Mouse (Mus musculus) layer of hippocampus, adult 11-12 months (tissue): ENCODE data around the gene Scd3.
A peak's percentile ranks its signal among the peaks of the same experiment; 100 is the strongest.
"Not testable (repeated sequence)": the region's sequence is repeated elsewhere in the genome, so short reads cannot be mapped to it uniquely, and the experiment has no call there.

ENCODE experiments used
- DNase-seq: peaks from one replicate; pipeline ENCODE4 v3.0.0; 2022; ENCODE audit warnings: low spot score

Scd3 gene

DNA sequence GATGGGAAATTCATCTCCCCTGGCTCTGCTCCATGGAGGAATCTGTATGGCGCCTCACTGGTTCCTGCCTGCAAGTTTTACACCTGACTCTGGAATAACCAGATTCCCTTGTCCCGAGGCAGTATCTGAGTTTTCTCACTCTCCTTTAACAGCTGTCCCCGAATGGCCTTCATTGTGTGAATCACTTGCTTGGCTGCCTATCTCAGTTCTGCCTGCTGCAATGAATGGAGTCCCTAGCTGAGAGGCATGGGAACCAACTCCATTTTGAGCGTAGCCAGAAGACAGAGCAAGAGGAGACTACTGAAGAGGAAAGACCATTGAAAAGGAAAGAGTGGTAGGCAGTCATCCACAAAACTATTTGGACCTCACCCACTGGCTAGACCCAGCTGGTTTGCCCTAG is 70.6 kb downstream of the Scd3 start:
- no peak for DNase-seq

- no peak for DNase-seq
Observed at GRCm38 (mm10) chr19:44274452-44274851, 71.4 kb downstream of the Scd3 start.

GRCm38 (mm10) chr19:44275418-44275817 is 72.3 kb downstream of the Scd3 start:
- no peak for DNase-seq

DNA sequence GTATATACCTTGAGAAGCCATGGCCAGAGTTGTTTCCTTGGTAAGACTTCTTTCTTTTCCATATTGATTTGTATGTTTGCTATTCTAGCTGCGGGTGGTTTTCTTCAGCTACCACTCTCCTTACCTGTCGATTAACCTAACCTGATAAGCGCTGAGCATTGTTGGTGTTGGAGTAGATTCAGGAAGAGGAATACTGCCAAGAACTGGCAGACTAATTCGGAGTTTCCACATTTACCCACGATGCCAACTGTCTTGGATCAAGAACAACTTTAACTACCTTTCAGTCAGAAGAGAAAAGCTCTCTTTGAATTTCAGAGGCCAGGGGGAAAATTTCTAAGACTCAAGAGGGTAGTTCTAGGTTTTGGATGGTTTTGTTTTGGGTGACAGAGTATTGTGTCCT is 73.8 kb downstream of the Scd3 start:
- no peak for DNase-seq

- DNase-seq = no peak
Observed at GRCm38 (mm10) chr19:44277931-44278330, 74.9 kb downstream of the Scd3 start.

GRCm38 (mm10) chr19:44280755-44281154 is 77.7 kb downstream of the Scd3 start:
- DNase-seq = no peak

DNA sequence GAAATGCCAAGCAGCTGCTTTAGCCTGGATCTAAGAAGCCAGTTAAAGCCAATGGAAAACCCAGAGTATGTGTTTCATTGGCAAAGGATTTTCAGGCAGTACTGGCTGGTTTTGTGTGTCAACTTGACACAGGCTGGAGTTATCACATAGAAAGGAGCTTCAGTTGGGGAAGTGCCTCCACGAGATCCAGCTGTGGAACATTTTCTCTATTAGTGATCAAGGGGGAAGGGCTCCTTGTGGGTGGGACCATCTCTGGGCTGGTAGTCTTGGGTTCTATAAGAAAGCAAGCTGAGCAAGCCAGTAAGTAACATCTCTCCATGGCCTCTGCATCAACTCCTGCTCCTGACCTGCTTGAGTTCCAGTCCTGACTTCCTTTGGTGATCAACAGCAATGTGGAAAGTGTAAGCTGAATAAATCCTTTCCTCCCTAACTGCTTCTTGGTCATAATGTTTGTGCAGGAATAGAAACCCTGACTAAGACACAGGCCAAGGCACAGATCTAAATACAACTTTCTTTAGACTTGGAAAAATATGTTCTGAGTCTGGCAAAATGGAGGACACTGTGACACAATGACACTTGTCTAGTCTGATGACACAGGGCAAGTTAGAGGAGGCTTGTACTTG is 78.9 kb downstream of the Scd3 start:
- DNase-seq = not testable (repeated sequence)

GRCm38 (mm10) chr19:44282534-44283156 is 79.6 kb downstream of the Scd3 start:
- DNase-seq = no peak

DNA sequence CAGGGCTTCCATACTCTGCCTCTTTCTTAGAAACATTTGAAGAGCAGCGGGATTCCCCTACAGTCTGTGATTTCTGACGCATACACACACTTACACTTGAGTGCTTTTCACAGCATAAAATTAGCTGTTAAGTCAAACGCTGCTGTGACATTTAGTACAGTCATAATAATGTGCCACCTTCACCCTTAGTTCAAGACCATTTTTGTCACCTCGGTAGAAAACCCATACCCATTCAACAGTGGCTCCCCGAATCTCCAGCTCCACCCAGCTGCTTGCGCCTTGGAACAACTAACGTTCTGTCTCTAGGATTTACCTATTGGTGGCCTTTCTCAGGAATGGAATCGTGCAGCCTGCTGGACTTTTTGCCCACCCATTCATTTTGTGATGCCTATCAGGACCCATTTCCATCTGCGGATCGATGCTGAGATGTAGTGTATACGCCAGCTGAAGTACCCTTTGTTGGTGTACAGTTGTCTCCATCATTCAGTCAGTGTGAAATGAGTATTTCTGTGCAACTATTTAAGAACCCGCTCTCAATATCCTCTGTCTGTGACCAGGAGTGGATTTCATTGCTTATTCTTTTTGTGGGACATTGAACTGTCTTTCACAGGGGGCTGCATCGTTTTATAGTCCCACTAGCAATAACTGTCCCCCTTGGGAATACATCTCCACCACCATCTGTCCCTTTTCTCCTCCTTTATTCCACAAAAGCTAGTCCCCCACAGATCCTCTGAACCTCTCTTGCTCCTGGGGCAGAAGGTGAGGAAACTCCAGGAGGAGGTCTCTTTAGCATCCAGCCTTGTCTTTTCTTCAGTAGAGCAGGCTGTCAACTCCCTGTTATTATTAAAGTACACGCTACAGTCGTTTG is 80.3 kb downstream of the Scd3 start:
- DNase-seq = no peak

DNA sequence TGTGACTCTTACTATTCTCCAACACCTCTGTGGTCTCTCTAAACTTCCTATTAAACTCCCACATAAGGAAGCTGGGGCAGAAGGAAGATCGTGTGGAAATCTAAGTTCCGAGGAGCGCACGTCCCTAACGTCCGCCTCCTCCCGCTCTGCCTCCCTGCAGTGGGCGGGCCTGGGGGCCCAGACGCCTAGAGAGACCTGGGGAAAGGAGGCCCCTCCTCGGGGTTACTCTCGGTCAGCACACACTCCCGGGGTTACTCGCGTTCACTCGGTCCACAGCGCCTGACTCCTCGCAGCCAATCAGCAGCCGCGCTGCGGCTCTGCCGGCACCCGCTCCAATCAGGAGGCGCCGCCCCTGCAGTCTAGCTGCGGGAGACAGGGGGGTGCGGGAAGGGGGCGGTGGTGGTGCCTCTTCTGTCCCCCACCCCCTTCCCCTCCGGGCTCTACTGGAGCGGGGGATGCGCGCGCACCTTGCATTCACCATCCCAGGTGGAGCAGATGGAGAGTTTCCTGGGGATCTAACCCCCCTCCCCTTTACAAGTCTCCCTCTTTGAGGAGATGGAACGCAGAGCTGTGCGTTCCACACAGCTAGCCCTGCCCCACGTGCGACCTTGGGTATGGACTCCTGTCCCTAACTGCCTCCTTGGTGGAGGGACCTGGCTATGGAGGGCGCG is 81.1 kb downstream of the Scd3 start:
- DNase-seq = peak; percentile 92

DNA sequence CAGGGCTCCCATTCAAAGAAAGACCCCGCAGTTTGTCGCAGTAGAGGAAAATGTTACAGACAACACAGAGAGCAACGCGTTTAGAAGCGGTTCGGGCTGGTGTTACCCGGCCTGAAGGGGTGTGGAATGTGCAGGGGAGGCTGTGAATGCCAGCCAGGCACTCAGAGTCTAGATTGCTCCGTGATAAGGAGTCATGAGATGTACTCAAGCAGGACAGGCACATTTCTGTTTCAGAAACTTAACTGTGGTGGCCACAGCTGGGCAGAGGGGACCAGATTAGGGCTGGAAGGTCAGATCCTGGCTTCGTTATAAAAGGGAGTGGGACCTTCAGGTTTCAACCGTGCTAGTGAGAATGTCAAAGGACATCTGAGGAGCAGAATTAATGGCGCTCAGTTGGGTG is 81.7 kb downstream of the Scd3 start:
- no peak for DNase-seq

DNA sequence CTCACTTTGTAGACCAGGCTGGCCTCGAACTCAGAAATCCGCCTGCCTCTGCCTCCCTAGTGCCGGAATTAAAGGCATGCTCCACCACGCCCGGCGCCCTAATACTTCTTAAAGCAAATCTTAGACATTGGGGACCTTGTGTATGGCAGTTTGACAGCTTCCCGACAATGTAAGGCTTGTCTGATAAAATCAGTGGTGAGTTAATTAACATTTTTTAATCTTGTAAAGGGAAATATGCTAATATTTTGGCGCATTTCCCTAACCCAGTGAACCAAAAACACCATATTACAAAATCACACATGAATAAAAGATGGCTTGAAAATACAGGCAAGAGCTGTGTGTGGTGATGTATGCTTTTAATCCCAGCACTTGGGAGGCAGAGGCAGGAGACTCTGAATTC is 82.5 kb downstream of the Scd3 start:
- DNase-seq = no peak

- DNase-seq = no peak
Observed at GRCm38 (mm10) chr19:44286109-44286508, 83.0 kb downstream of the Scd3 start.

- no peak for DNase-seq
Observed at GRCm38 (mm10) chr19:44287415-44288110, 84.5 kb downstream of the Scd3 start.

DNA sequence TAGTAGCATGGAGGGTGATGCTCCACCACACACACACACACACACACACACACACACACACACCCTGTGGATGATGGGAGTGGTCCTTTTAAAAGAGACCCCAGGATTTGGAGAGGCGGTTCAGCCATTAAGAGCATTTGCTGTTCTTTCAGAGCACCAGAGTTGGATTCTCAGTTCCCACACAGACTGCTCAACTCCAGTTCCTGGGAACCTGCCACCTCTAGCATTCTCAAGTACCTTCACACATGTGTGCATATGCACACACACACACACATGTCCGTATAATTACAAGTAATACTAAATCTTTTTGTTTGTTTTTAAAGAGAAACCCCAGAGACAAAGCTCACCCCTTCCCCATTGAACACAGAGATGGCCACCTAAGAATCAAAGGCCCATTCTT is 89.0 kb downstream of the Scd3 start:
- no peak for DNase-seq

DNA sequence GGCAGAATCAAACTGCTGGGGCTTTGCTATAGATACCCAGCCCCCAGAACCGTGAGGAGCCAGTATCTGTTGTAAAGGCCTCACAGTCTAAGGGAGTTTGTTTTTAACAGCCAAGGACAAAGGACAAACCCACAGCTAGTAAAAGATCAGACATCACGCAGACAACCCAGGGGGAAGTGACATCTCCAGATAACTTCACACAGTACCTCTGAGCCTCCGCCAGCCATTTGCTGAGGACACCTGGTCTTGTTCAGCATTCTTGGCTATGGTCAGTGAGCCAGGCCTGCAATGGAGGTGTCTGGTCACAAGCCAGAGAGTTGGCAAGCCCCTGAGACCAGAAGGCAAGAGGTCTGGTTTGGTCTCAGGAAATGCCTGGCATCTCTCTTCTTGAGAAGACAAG is 89.4 kb downstream of the Scd3 start:
- DNase-seq = no peak

- DNase-seq = no peak
Observed at GRCm38 (mm10) chr19:44292941-44293768, 90.1 kb downstream of the Scd3 start, which contains the start of gene Scd2. Gene Scd2, plus strand, starts transcription at chr19:44293674.
